Mouse (Mus musculus) intestine, embryonic 15.5 days (tissue): ENCODE measurements around the gene Tbca. TPM values are rescaled to one million over a fixed set of nuclear protein-coding genes. Genes with fewer than 3 reads are reported as not detected.

Experiments
- ATAC-seq: fragments of 200-750 bp; cut with Nextera tagmentation; 2 replicates; pipeline ENCODE4 v1.8.0; 2017; ENCODE audit warnings: moderate TSS enrichment, moderate library complexity
- H3K27ac ChIP-seq: fragments of 300-500 bp; sonication (generic); 2 replicates; pipeline ENCODE4 v1.5.1; 2015; ENCODE audit warnings: mild to moderate bottlenecking, inconsistent platforms
- H3K27me3 ChIP-seq: fragments of 300-500 bp; sonication (generic); replicated peaks from 2 replicates; pipeline ENCODE4 v1.6.1; 2015; ENCODE audit warnings: inconsistent platforms
- H3K36me3 ChIP-seq: fragments of 300-500 bp; sonication (generic); 2 replicates; pipeline ENCODE4 v1.6.1; 2015; ENCODE audit warnings: inconsistent platforms
- H3K4me1 ChIP-seq: fragments of 300-500 bp; sonication (generic); replicated peaks from 2 replicates; pipeline ENCODE4 v1.6.1; 2015; ENCODE audit warnings: inconsistent platforms
- H3K4me2 ChIP-seq: fragments of 300-500 bp; sonication (generic); replicated peaks from 2 replicates; pipeline ENCODE4 v1.6.1; 2015; ENCODE audit warnings: mild to moderate bottlenecking, inconsistent platforms
- H3K4me3 ChIP-seq: fragments of 300-500 bp; sonication (generic); replicated peaks from 2 replicates; pipeline ENCODE4 v1.5.1; 2015; ENCODE audit warnings: inconsistent platforms
- H3K9ac ChIP-seq: fragments of 300-500 bp; sonication (generic); 2 replicates; pipeline ENCODE4 v1.6.1; 2015; ENCODE audit warnings: inconsistent platforms
- H3K9me3 ChIP-seq: fragments of 300-500 bp; sonication (generic); 2 replicates; pipeline ENCODE4 v1.6.1; 2016; ENCODE audit warnings: inconsistent platforms
- WGBS: fragments of 180-500 bp; shearing (Covaris S2); methylation state at CpG from one replicate; pipeline ENCODE4 v1.1.7; 2015; 5-methylcytosine and 5-hydroxymethylcytosine counted together
- polyA plus RNA-seq: library from polyadenylated mRNA; unstranded; fragments of >200 nt; fragmentation: Nextera tagmentation; extraction: Ambion mirVana; gene quantifications from 2 replicates; pipeline ENCODE4 v1.2.1, GENCODE M21; 2015

Gene Tbca
- polyA plus RNA-seq, 1 experiment from 2014 or later = 241 TPM

- no peak overlapping the region for H3K9ac ChIP-seq
- H3K4me1 ChIP-seq = peaks cover 1% of the 10 kb centered on the region; the same call in 1 of the 2 replicates
- no peak overlapping the region for H3K4me3 ChIP-seq
- H3K27ac ChIP-seq = no peak overlapping the region
- 100% methylated on average over 1 of the region's 1 CpGs for WGBS
- H3K27me3 ChIP-seq = no peaks in the 10 kb centered on the region
- H3K36me3 ChIP-seq = no peaks in the 10 kb centered on the region
- H3K9me3 ChIP-seq = no peaks in the 10 kb centered on the region
- ATAC-seq = no peak
- H3K4me2 ChIP-seq = no peak overlapping the region
Observed at GRCm38 (mm10) chr13:94811451-94811850, 22.7 kb downstream of the Tbca start.

- Histone ChIP-seq H3K27me3 (no peaks in the 10 kb centered on the region), H3K9me3 (no peaks in the 10 kb centered on the region), H3K36me3 (no peaks in the 10 kb centered on the region), H3K27ac (no peak overlapping the region), H3K4me3 (no peak overlapping the region), H3K4me1 (peaks cover 2% of the 10 kb centered on the region; the same call in 1 of the 2 replicates), H3K9ac (no peak overlapping the region), H3K4me2 (no peak overlapping the region)
- ATAC-seq = no peak; the same call in 1 of the 2 replicates
- 60% methylated on average over 3 of the region's 3 CpGs for WGBS
Observed at GRCm38 (mm10) chr13:94813770-94814169, 25.1 kb downstream of the Tbca start.

- Histone ChIP-seq H3K27ac (no peak overlapping the region), H3K4me1 (peaks cover 2% of the 10 kb centered on the region; the same call in 1 of the 2 replicates), H3K36me3 (0 out of 2 replicates have a peak, but pooled peaks cover 3% of the 10 kb centered on the region), H3K4me2 (no peak overlapping the region), H3K4me3 (no peak overlapping the region), H3K27me3 (no peaks in the 10 kb centered on the region), H3K9ac (no peak overlapping the region), H3K9me3 (no peaks in the 10 kb centered on the region)
- WGBS = 76% methylated on average over 3 of the region's 3 CpGs
- ATAC-seq = peak; percentile 84
Observed at GRCm38 (mm10) chr13:94820516-94820915, 31.8 kb downstream of the Tbca start.

GRCm38 (mm10) chr13:94820956-94821355, 32.2 kb downstream of the Tbca start:
- Histone ChIP-seq H3K9me3 (no peaks in the 10 kb centered on the region), H3K36me3 (0 out of 2 replicates have a peak, but pooled peaks cover 3% of the 10 kb centered on the region), H3K9ac (no peak overlapping the region), H3K4me3 (no peak overlapping the region), H3K27ac (no peak overlapping the region), H3K4me2 (no peak overlapping the region), H3K27me3 (no peaks in the 10 kb centered on the region), H3K4me1 (peaks cover 2% of the 10 kb centered on the region; the same call in 1 of the 2 replicates)
- WGBS = 55% methylated on average over 2 of the region's 2 CpGs
- no peak for ATAC-seq

GRCm38 (mm10) chr13:94826389-94826788, 37.7 kb downstream of the Tbca start:
- Histone ChIP-seq H3K4me3 (no peak overlapping the region), H3K36me3 (0 out of 2 replicates have a peak, but pooled peaks cover 3% of the 10 kb centered on the region), H3K9me3 (no peaks in the 10 kb centered on the region), H3K4me1 (no peaks in the 10 kb centered on the region), H3K27ac (no peak overlapping the region), H3K4me2 (no peak overlapping the region), H3K9ac (no peak overlapping the region), H3K27me3 (no peaks in the 10 kb centered on the region)
- 76% methylated on average over 5 of the region's 5 CpGs for WGBS
- no peak for ATAC-seq

- Histone ChIP-seq H3K4me2 (no peak overlapping the region), H3K27me3 (no peaks in the 10 kb centered on the region), H3K9me3 (no peaks in the 10 kb centered on the region), H3K27ac (no peak overlapping the region), H3K36me3 (0 out of 2 replicates have a peak, but pooled peaks cover 3% of the 10 kb centered on the region), H3K4me1 (no peaks in the 10 kb centered on the region), H3K9ac (no peak overlapping the region), H3K4me3 (no peak overlapping the region)
- no peak for ATAC-seq
- 93% methylated on average over 2 of the region's 2 CpGs for WGBS
Observed at GRCm38 (mm10) chr13:94826986-94827385, 38.3 kb downstream of the Tbca start.

- H3K4me3 ChIP-seq = no peak overlapping the region
- H3K27ac ChIP-seq = no peak overlapping the region
- H3K9ac ChIP-seq = no peak overlapping the region
- H3K36me3 ChIP-seq = 0 out of 2 replicates have a peak, but pooled peaks cover 6% of the 10 kb centered on the region
- 36% methylated on average over 2 of the region's 2 CpGs for WGBS
- no peaks in the 10 kb centered on the region for H3K27me3 ChIP-seq
- H3K9me3 ChIP-seq = no peaks in the 10 kb centered on the region
- no peaks in the 10 kb centered on the region for H3K4me1 ChIP-seq
- ATAC-seq = no peak
- no peak overlapping the region for H3K4me2 ChIP-seq
Observed at GRCm38 (mm10) chr13:94827847-94828246, 39.1 kb downstream of the Tbca start.

GRCm38 (mm10) chr13:94838047-94838720, 49.5 kb downstream of the Tbca start:
- no peaks in the 10 kb centered on the region for H3K9me3 ChIP-seq
- H3K4me2 ChIP-seq = no peak overlapping the region
- H3K36me3 ChIP-seq = peaks cover 7% of the 10 kb centered on the region
- no peak overlapping the region for H3K4me3 ChIP-seq
- peak; percentile 75 for ATAC-seq
- H3K27ac ChIP-seq = no peak overlapping the region
- no peaks in the 10 kb centered on the region for H3K27me3 ChIP-seq
- WGBS = 46% methylated on average over 5 of the region's 5 CpGs
- peaks cover 6% of the 10 kb centered on the region; the same call in 1 of the 2 replicates for H3K4me1 ChIP-seq
- H3K9ac ChIP-seq = no peak overlapping the region

GRCm38 (mm10) chr13:94838756-94839337, 50.1 kb downstream of the Tbca start:
- no peak overlapping the region for H3K9ac ChIP-seq
- no peak overlapping the region for H3K4me3 ChIP-seq
- no peak overlapping the region for H3K27ac ChIP-seq
- H3K4me2 ChIP-seq = no peak overlapping the region
- WGBS = 82% methylated on average over 8 of the region's 8 CpGs
- H3K27me3 ChIP-seq = no peaks in the 10 kb centered on the region
- H3K9me3 ChIP-seq = no peaks in the 10 kb centered on the region
- ATAC-seq = no peak
- peaks cover 7% of the 10 kb centered on the region for H3K36me3 ChIP-seq
- peaks cover 6% of the 10 kb centered on the region; the same call in 1 of the 2 replicates for H3K4me1 ChIP-seq

- ATAC-seq = no peak
- WGBS = 63% methylated on average over 5 of the region's 5 CpGs
- Histone ChIP-seq H3K9me3 (no peaks in the 10 kb centered on the region), H3K27me3 (no peaks in the 10 kb centered on the region), H3K4me2 (no peak overlapping the region), H3K4me1 (peaks cover 6% of the 10 kb centered on the region; the same call in 1 of the 2 replicates), H3K4me3 (no peak overlapping the region), H3K36me3 (peaks cover 7% of the 10 kb centered on the region), H3K27ac (no peak overlapping the region), H3K9ac (no peak overlapping the region)
Observed at GRCm38 (mm10) chr13:94843236-94843635, 54.5 kb downstream of the Tbca start.

- H3K27ac ChIP-seq = no peak overlapping the region
- H3K4me2 ChIP-seq = no peak overlapping the region
- H3K27me3 ChIP-seq = no peaks in the 10 kb centered on the region
- WGBS = 70% methylated on average over 7 of the region's 7 CpGs
- H3K4me1 ChIP-seq = no peaks in the 10 kb centered on the region
- ATAC-seq = no peak
- H3K9me3 ChIP-seq = no peaks in the 10 kb centered on the region
- H3K4me3 ChIP-seq = no peak overlapping the region
- no peaks in the 10 kb centered on the region for H3K36me3 ChIP-seq
- no peak overlapping the region for H3K9ac ChIP-seq
Observed at GRCm38 (mm10) chr13:94847870-94848269, 59.2 kb downstream of the Tbca start.

- no peak for ATAC-seq
- Histone ChIP-seq H3K9me3 (no peaks in the 10 kb centered on the region), H3K27me3 (no peaks in the 10 kb centered on the region), H3K4me1 (no peaks in the 10 kb centered on the region), H3K9ac (no peak overlapping the region), H3K4me2 (no peak overlapping the region), H3K27ac (no peak overlapping the region), H3K4me3 (no peak overlapping the region), H3K36me3 (no peaks in the 10 kb centered on the region)
- 60% methylated on average over 13 of the region's 13 CpGs for WGBS
Observed at GRCm38 (mm10) chr13:94849351-94849750, 60.6 kb downstream of the Tbca start.
